In the genomic region with DNA sequence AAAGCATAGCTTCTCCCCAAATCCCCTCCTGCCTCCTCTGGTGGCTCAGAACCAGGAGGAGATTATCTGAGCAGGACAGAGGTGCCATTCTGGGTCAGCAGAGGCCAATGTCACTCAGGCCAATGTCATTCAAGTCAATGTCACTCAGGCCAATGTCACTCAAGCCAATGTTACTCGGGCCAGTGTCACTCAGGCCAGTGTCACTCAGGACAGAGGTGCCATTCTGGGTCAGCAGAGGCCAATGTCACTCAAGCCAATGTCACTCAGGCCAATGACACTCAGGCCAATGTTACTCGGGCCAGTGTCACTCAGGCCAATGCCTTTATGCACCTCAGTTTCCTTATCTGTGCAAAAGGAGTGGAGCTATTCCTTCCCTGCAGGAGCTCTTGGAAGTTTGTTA, we compare ENCODE assay signal across 29 mouse cellular contexts. TPM values are rescaled to one million over a fixed set of nuclear protein-coding genes. Genes with fewer than 3 reads are reported as not detected.
"Had no signal": no experiment of that assay in that cellular context is flagged by ENCODE, and none has a peak within 500 bp of the region (broad histone marks: within the 10 kb centered on the region; RNA-seq: fewer than 3 reads in every experiment).

No protein-coding gene starts in this region.

- H3K9me3 ChIP-seq: heart, embryonic 13.5 days; heart, embryonic 15.5 days; hindbrain, embryonic 13.5 days; hindbrain, embryonic 15.5 days; kidney, embryonic 15.5 days; limb, embryonic 13.5 days; limb, embryonic 15.5 days had no signal

- H3K4me3 ChIP-seq: heart, adult 2 months; heart, embryonic 13.5 days; heart, embryonic 15.5 days; hindbrain, embryonic 13.5 days; hindbrain, embryonic 15.5 days; kidney, embryonic 15.5 days; limb, embryonic 13.5 days; limb, embryonic 15.5 days had no signal

- H3K27me3 ChIP-seq: heart, embryonic 13.5 days; heart, embryonic 15.5 days; hindbrain, embryonic 15.5 days; kidney, embryonic 15.5 days; limb, embryonic 13.5 days; limb, embryonic 15.5 days had no signal

- H3K9ac ChIP-seq: heart, embryonic 13.5 days; heart, embryonic 15.5 days; hindbrain, embryonic 13.5 days; hindbrain, embryonic 15.5 days; kidney, embryonic 15.5 days; limb, embryonic 13.5 days; limb, embryonic 15.5 days had no signal

- H3K27ac ChIP-seq: heart, adult 2 months; heart, embryonic 13.5 days; heart, embryonic 15.5 days; hindbrain, embryonic 13.5 days; hindbrain, embryonic 15.5 days; hindbrain, postnatal 0 days; kidney, embryonic 15.5 days; kidney, postnatal 0 days; limb, embryonic 13.5 days; limb, embryonic 15.5 days had no signal

- H3K4me2 ChIP-seq: heart, embryonic 11.5 days; heart, embryonic 13.5 days; heart, embryonic 15.5 days; hindbrain, embryonic 13.5 days; hindbrain, embryonic 15.5 days; kidney, embryonic 15.5 days; limb, embryonic 13.5 days; limb, embryonic 15.5 days had no signal

- H3K36me3 ChIP-seq: heart, embryonic 13.5 days; heart, embryonic 15.5 days; hindbrain, embryonic 13.5 days; hindbrain, embryonic 15.5 days; kidney, embryonic 15.5 days; limb, embryonic 13.5 days; limb, embryonic 15.5 days had no signal

- DNase-seq: gastrocnemius, postnatal 14 days; gastrocnemius, postnatal 36 days; heart, adult 11 months; heart, adult 2 months; heart, postnatal 14 days; heart, postnatal 36 days; kidney, adult 11 months; kidney, adult 9 months; kidney, postnatal 14 days; layer of hippocampus, adult 9-11 months; layer of hippocampus, postnatal 36 days; left cerebral cortex, postnatal 4 days had no signal

- ATAC-seq: hindbrain, postnatal 0 days had no signal

RNA-seq across cellular contexts. Expression of gene Ptgds, which starts 2.7 kb away (rescaled TPM):
- polyA plus RNA-seq: limb, embryonic 11.5 days had no signal

RNA-seq across cellular contexts. Expression of gene Clic3, which starts 15.9 kb away (rescaled TPM):
- polyA plus RNA-seq: limb, embryonic 11.5 days had no signal

RNA-seq across cellular contexts. Expression of gene Lcn12, which starts 21.2 kb away (rescaled TPM):
- polyA plus RNA-seq: heart, adult 2 months; heart, embryonic 11.5 days; heart, embryonic 13.5 days; heart, embryonic 15.5 days; heart, postnatal 0 days; hindbrain, embryonic 11.5 days; hindbrain, embryonic 13.5 days; hindbrain, embryonic 15.5 days; hindbrain, postnatal 0 days; intestine, embryonic 14.5 days; intestine, embryonic 16.5 days; kidney, adult 2 months; kidney, embryonic 15.5 days; kidney, postnatal 0 days; large intestine, adult 2 months; limb, embryonic 11.5 days; limb, embryonic 13.5 days; limb, embryonic 15.5 days had no signal
